Mouse (Mus musculus) E14TG2a.4 (cell line): ENCODE measurements at regions not wholly inside any gene's neighbourhood (a gene's known extent, or its start where the extent isn't known, plus 50 kb on each side); places are given as distances from the start of the nearest gene placed in this dataset.
A peak's percentile ranks its signal among the peaks of the same experiment; 100 is the strongest.

Source experiments
- H3K27me3 ChIP-seq: 2 replicates; pipeline ENCODE4 v1.6.1; 2014; ENCODE audit warnings: low read length, control low read depth; ENCODE audit not compliant: insufficient read depth
- H3K36me3 ChIP-seq: 2 replicates; pipeline ENCODE4 v1.6.1; 2014; ENCODE audit warnings: low read length, control low read depth; ENCODE audit not compliant: insufficient read depth
- H3K4me1 ChIP-seq: replicated peaks from 2 replicates; pipeline ENCODE4 v1.6.1; 2014; ENCODE audit warnings: low read depth, low read length, control low read depth
- H3K4me3 ChIP-seq: replicated peaks from 2 replicates; pipeline ENCODE4 v1.5.1; 2014; ENCODE audit warnings: mild to moderate bottlenecking, low read length
- H3K9me3 ChIP-seq: 2 replicates; pipeline ENCODE4 v1.6.1; 2014; ENCODE audit warnings: low read length, control low read depth
- CTCF ChIP-seq: conservative IDR thresholded peaks from 2 replicates; pipeline ENCODE4 v1.5.1; 2014; ENCODE audit warnings: low read length
- NANOG ChIP-seq: IDR thresholded peaks from 2 replicates; pipeline ENCODE4 v1.6.1; 2014; ENCODE audit warnings: borderline replicate concordance, low read length, mixed read lengths
- POU5F1 ChIP-seq: IDR thresholded peaks from 2 replicates; pipeline ENCODE4 v1.6.1; 2014; ENCODE audit warnings: low read length, borderline replicate concordance

GRCm38 (mm10) chr3:156382919-156383318 lies 178.7 kb upstream of the Negr1 start:
- H3K4me3 ChIP-seq, result no peak overlapping the region
- H3K27me3 ChIP-seq, result no peaks in the 10 kb centered on the region
- H3K9me3 ChIP-seq, result no peaks in the 10 kb centered on the region
- no peaks in the 10 kb centered on the region for H3K36me3 ChIP-seq
- no peaks in the 10 kb centered on the region for H3K4me1 ChIP-seq
- TF ChIP-seq NANOG (no peak), CTCF (no peak), POU5F1 (no peak)

GRCm38 (mm10) chr3:156406136-156406535 lies 155.5 kb upstream of the Negr1 start:
- Histone ChIP-seq H3K27me3 (no peaks in the 10 kb centered on the region), H3K36me3 (no peaks in the 10 kb centered on the region), H3K4me3 (no peak overlapping the region), H3K4me1 (no peaks in the 10 kb centered on the region), H3K9me3 (no peaks in the 10 kb centered on the region)
- TF ChIP-seq POU5F1, result no peak
- no peak for TF ChIP-seq NANOG
- no peak for TF ChIP-seq CTCF

GRCm38 (mm10) chr3:156407112-156407511 lies 154.5 kb upstream of the Negr1 start:
- no peak overlapping the region for H3K4me3 ChIP-seq
- H3K9me3 ChIP-seq, result no peaks in the 10 kb centered on the region
- TF ChIP-seq CTCF (no peak), NANOG (no peak), POU5F1 (no peak)
- H3K36me3 ChIP-seq, result no peaks in the 10 kb centered on the region
- H3K4me1 ChIP-seq, result no peaks in the 10 kb centered on the region
- H3K27me3 ChIP-seq, result no peaks in the 10 kb centered on the region

GRCm38 (mm10) chr3:156410126-156410525 lies 151.5 kb upstream of the Negr1 start:
- no peak overlapping the region for H3K4me3 ChIP-seq
- no peaks in the 10 kb centered on the region for H3K27me3 ChIP-seq
- TF ChIP-seq CTCF, result no peak
- no peak for TF ChIP-seq NANOG
- no peak for TF ChIP-seq POU5F1
- no peaks in the 10 kb centered on the region; the same call in 1 of the 2 replicates for H3K4me1 ChIP-seq
- H3K9me3 ChIP-seq, result no peaks in the 10 kb centered on the region
- no peaks in the 10 kb centered on the region for H3K36me3 ChIP-seq

GRCm38 (mm10) chr3:156412757-156413156 lies 148.8 kb upstream of the Negr1 start:
- Histone ChIP-seq H3K9me3 (no peaks in the 10 kb centered on the region), H3K4me3 (no peak overlapping the region), H3K27me3 (no peaks in the 10 kb centered on the region), H3K4me1 (no peaks in the 10 kb centered on the region; the same call in 1 of the 2 replicates), H3K36me3 (no peaks in the 10 kb centered on the region)
- TF ChIP-seq NANOG, result no peak
- no peak for TF ChIP-seq CTCF
- TF ChIP-seq POU5F1, result no peak

- Histone ChIP-seq H3K4me3 (no peak overlapping the region), H3K9me3 (no peaks in the 10 kb centered on the region), H3K27me3 (no peaks in the 10 kb centered on the region), H3K36me3 (no peaks in the 10 kb centered on the region), H3K4me1 (no peaks in the 10 kb centered on the region; the same call in 1 of the 2 replicates)
- peak; percentile 67; the same call in 1 of the 2 replicates for TF ChIP-seq NANOG
- no peak for TF ChIP-seq CTCF
Observed at GRCm38 (mm10) chr3:156414431-156415427, 146.9 kb upstream of the Negr1 start.

GRCm38 (mm10) chr3:156418124-156418523 lies 143.5 kb upstream of the Negr1 start:
- no peaks in the 10 kb centered on the region; the same call in 1 of the 2 replicates for H3K4me1 ChIP-seq
- H3K27me3 ChIP-seq, result no peaks in the 10 kb centered on the region
- H3K9me3 ChIP-seq, result no peaks in the 10 kb centered on the region
- H3K36me3 ChIP-seq, result no peaks in the 10 kb centered on the region
- TF ChIP-seq POU5F1 (no peak), CTCF (no peak), NANOG (no peak)
- H3K4me3 ChIP-seq, result no peak overlapping the region

GRCm38 (mm10) chr3:156423100-156423499 lies 138.5 kb upstream of the Negr1 start:
- no peaks in the 10 kb centered on the region for H3K27me3 ChIP-seq
- TF ChIP-seq NANOG, result no peak
- no peak for TF ChIP-seq CTCF
- TF ChIP-seq POU5F1, result no peak
- H3K4me1 ChIP-seq, result no peaks in the 10 kb centered on the region
- no peak overlapping the region for H3K4me3 ChIP-seq
- no peaks in the 10 kb centered on the region for H3K36me3 ChIP-seq
- no peaks in the 10 kb centered on the region for H3K9me3 ChIP-seq

GRCm38 (mm10) chr3:156455042-156455441 lies 106.6 kb upstream of the Negr1 start:
- no peaks in the 10 kb centered on the region for H3K27me3 ChIP-seq
- no peaks in the 10 kb centered on the region for H3K4me1 ChIP-seq
- H3K4me3 ChIP-seq, result no peak overlapping the region
- H3K9me3 ChIP-seq, result no peaks in the 10 kb centered on the region
- TF ChIP-seq POU5F1, result no peak
- no peak for TF ChIP-seq CTCF
- TF ChIP-seq NANOG, result no peak
- no peaks in the 10 kb centered on the region for H3K36me3 ChIP-seq
